Mouse (Mus musculus) urinary bladder, postnatal 4 days (tissue): Measurements from ENCODE around the gene Vps13c.

Experiments used
- DNase-seq, 2 experiments: peaks; one replicate each; pipeline ENCODE4 v3.0.0; 2021 to 2022; ENCODE audit warnings: low spot score in 2 of 2

The Vps13c gene

GRCm38 (mm10) chr9:67878197-67878769, 38.1 kb downstream of the Vps13c start:
- no peak for DNase-seq

GRCm38 (mm10) chr9:67883349-67883984, 43.3 kb downstream of the Vps13c start:
- no peak for DNase-seq

- DNase-seq: no peak
Observed at GRCm38 (mm10) chr9:67884095-67884494, 43.9 kb downstream of the Vps13c start.

- no peak for DNase-seq
Observed at GRCm38 (mm10) chr9:67886981-67887720, 47.0 kb downstream of the Vps13c start.

- no peak for DNase-seq
Observed at GRCm38 (mm10) chr9:67893474-67893873, 53.3 kb downstream of the Vps13c start.

GRCm38 (mm10) chr9:67896646-67897295, 56.6 kb downstream of the Vps13c start:
- DNase-seq: no peak

- DNase-seq: no peak
Observed at GRCm38 (mm10) chr9:67900398-67900797, 60.2 kb downstream of the Vps13c start.

GRCm38 (mm10) chr9:67904355-67904754, 64.2 kb downstream of the Vps13c start:
- DNase-seq: no peak

- DNase-seq: no peak
Observed at GRCm38 (mm10) chr9:67905541-67905940, 65.3 kb downstream of the Vps13c start.

GRCm38 (mm10) chr9:67914681-67915080, 74.5 kb downstream of the Vps13c start:
- no peak for DNase-seq

GRCm38 (mm10) chr9:67922350-67922749, 82.2 kb downstream of the Vps13c start:
- DNase-seq: no peak

GRCm38 (mm10) chr9:67930629-67931028, 90.4 kb downstream of the Vps13c start:
- DNase-seq: no peak

GRCm38 (mm10) chr9:67937286-67937685, 97.1 kb downstream of the Vps13c start:
- no peak for DNase-seq

- no peak for DNase-seq
Observed at GRCm38 (mm10) chr9:67955466-67956010, 115.3 kb downstream of the Vps13c start.

GRCm38 (mm10) chr9:67961953-67962352, 121.8 kb downstream of the Vps13c start:
- DNase-seq: no peak

GRCm38 (mm10) chr9:67965889-67966288, 125.7 kb downstream of the Vps13c start:
- DNase-seq: no peak

GRCm38 (mm10) chr9:67967011-67967410, 126.8 kb downstream of the Vps13c start:
- no peak for DNase-seq

- no peak for DNase-seq
Observed at GRCm38 (mm10) chr9:67973451-67973850, 133.3 kb downstream of the Vps13c start.

- DNase-seq: no peak
Observed at GRCm38 (mm10) chr9:67975491-67975890, 135.3 kb downstream of the Vps13c start.

- DNase-seq: no peak
Observed at GRCm38 (mm10) chr9:68006566-68006965, 166.4 kb downstream of the Vps13c start.

GRCm38 (mm10) chr9:68014991-68015396, 174.8 kb downstream of the Vps13c start:
- DNase-seq: peak; percentile 56 to 81
